Mouse (Mus musculus) left cerebral cortex, postnatal 25 days (tissue): Measurements from ENCODE around the gene Macf1. TPM values are rescaled to one million over a fixed set of nuclear protein-coding genes. Genes with fewer than 3 reads are reported as not detected.

ENCODE experiments used
- DNase-seq, 2 experiments: peaks; one replicate each; pipeline ENCODE4 v3.0.0; 2022; ENCODE audit warnings: low spot score in 2 of 2, mixed read lengths in 1 of 2
- intact Hi-C: fragments of 180-260 bp; cut with DNase I; formaldehyde crosslinking; loops from one replicate; pipeline ENCODE4 v1.15.1; 2025
- microRNA-seq, 2 experiments: library from miRNA; unstranded; fragments of <30 nt; microRNA quantifications; one replicate each; pipeline ENCODE4 v1.2.0; 2022
- total RNA-seq, 2 experiments: library from RNA; stranded (reverse); gene quantifications; 2 replicates each; pipeline ENCODE4 v1.2.3; 2021

The Macf1 gene
- total RNA-seq, 2 experiments from 2014 or later, result 202 to 222 TPM

DNA sequence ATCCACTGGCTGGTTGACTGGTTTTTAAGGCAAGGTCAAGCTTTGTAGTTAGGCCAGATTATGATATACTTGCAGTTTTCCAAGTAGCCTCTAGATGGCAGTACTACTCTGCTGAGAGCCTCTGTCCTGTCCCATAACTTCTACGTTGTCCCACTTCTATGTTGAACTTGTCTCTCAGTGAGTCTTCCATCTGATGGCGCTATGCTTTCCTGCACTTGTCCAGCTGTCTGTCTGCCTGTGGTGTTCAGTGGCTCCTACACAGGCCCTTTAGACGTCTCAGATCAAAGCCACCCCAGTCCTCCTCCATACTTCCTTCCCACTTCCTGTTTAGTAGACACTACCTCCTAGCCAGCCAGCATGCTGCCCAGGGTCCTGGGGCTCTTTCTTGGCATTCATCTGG lies 378.4 kb downstream of the Macf1 start:
- intact Hi-C loops, result loop anchor here (5.0 to 10.0 kb wide), 2 partner anchors 37 to 359 kb away; partner anchors contain the start of gene Bmp8a

More for the DNA sequence above, 378.4 kb downstream of the Macf1 start:
- DNase-seq, result peak; percentile 38 to 57

Small RNAs within 50 kb of the gene (microRNA-seq; reads per million reads assigned to microRNA genes)
- 0 reads per million in 2 experiments for gene Mir6398

Other genes starting within 250 kb of the Macf1 start
- gene Ndufs5, start 33.8 kb upstream of the Macf1 start, total RNA-seq, result 100 to 1,000 TPM; 184 to 187 TPM
- 10 to 100 TPM; 63.4 to 65.5 TPM for gene Akirin1, start 66.0 kb upstream of the Macf1 start, total RNA-seq
- gene Rhbdl2, start 103.5 kb upstream of the Macf1 start, total RNA-seq, result 1 to 10 TPM; 1.3 to 1.4 TPM
- gene 4933427I04Rik, start 175.3 kb upstream of the Macf1 start, total RNA-seq, result not detected
- gene Mycbp, start 220.5 kb upstream of the Macf1 start, total RNA-seq, result 10 to 100 TPM; 11.2 to 13.3 TPM
- 10 to 100 TPM; 58.4 to 63.8 TPM for gene Rragc, start 233.1 kb upstream of the Macf1 start, total RNA-seq
- not detected for gene 4930535I16Rik, start 233.7 kb upstream of the Macf1 start, total RNA-seq